Mouse (Mus musculus) heart, adult 2 months (tissue): ENCODE measurements at regions not wholly inside any gene's neighbourhood (a gene's known extent, or its start where the extent isn't known, plus 50 kb on each side); places are given as distances from the start of the nearest gene placed in this dataset.

Experiments
- DNase-seq, 2 experiments: peaks; one replicate each; pipeline ENCODE4 v3.0.0; 2021
- H3K27ac ChIP-seq: fragments of 200-600 bp; 2 replicates; pipeline ENCODE4 v1.8.1; 2022
- H3K27me3 ChIP-seq: fragments of 200-500 bp; 2 replicates; pipeline ENCODE4 v1.6.1; 2012; ENCODE audit warnings: mild to moderate bottlenecking, low read length, inconsistent platforms, mixed read lengths; ENCODE audit not compliant: control insufficient read depth, insufficient read depth
- H3K36me3 ChIP-seq: fragments of 200-500 bp; 2 replicates; pipeline ENCODE4 v1.6.1; 2012; ENCODE audit warnings: low read length, inconsistent platforms; ENCODE audit not compliant: control insufficient read depth, insufficient read depth
- H3K4me1 ChIP-seq: fragments of 200-500 bp; 2 replicates; pipeline ENCODE4 v1.6.1; 2011; ENCODE audit warnings: low read length; ENCODE audit not compliant: control insufficient read depth, insufficient read depth
- H3K4me3 ChIP-seq: fragments of 200-600 bp; 2 replicates; pipeline ENCODE4 v1.8.1; 2022
- H3K79me2 ChIP-seq: fragments of 200-500 bp; replicated peaks from 2 replicates; pipeline ENCODE4 v1.6.1; 2012; ENCODE audit warnings: mild to moderate bottlenecking, inconsistent platforms, low read length, moderate library complexity, mixed read lengths; ENCODE audit not compliant: control insufficient read depth, insufficient read depth
- H3K9ac ChIP-seq: fragments of 200-500 bp; 2 replicates; pipeline ENCODE4 v1.6.1; 2012; ENCODE audit warnings: low read depth, mild to moderate bottlenecking, control low read depth, inconsistent platforms, low read length, mixed read lengths
- CTCF ChIP-seq: fragments of 200-600 bp; IDR thresholded peaks from 2 replicates; pipeline ENCODE4 v1.8.1; 2022; ENCODE audit warnings: antibody characterized with exemption, mild to moderate bottlenecking, moderate library complexity
- EP300 ChIP-seq: fragments of 200-500 bp; IDR thresholded peaks from 2 replicates; pipeline ENCODE4 v1.6.1; 2011; ENCODE audit warnings: low read depth, low read length, control low read depth; ENCODE audit not compliant: insufficient read depth
- POLR2A ChIP-seq: fragments of 200-500 bp; IDR thresholded peaks from 2 replicates; pipeline ENCODE4 v1.6.1; 2011; ENCODE audit warnings: mild to moderate bottlenecking, low read depth, low read length, control low read depth; ENCODE audit not compliant: insufficient read depth
- WGBS: fragments of 180-500 bp; shearing (Covaris S2); methylation state at CpG from one replicate; pipeline ENCODE4 v1.1.7; 2018; 5-methylcytosine and 5-hydroxymethylcytosine counted together
- intact Hi-C: fragments of 180-260 bp; cut with DNase I; formaldehyde crosslinking; loops from one replicate; pipeline ENCODE4 v1.15.1; 2025

- H3K36me3 ChIP-seq, result no peaks in the 10 kb centered on the region
- no peak overlapping the region for H3K9ac ChIP-seq
- H3K4me1 ChIP-seq, result no peaks in the 10 kb centered on the region; the same call in 1 of the 2 replicates
- H3K27ac ChIP-seq, result no peak overlapping the region
- H3K79me2 ChIP-seq, result no peaks in the 10 kb centered on the region
- intact Hi-C loops, result no loop called here
- peak in 1 of 2 experiments; percentile 15 for DNase-seq
- 52% methylated on average over 12 of the region's 12 CpGs for WGBS
- TF ChIP-seq EP300, result no peak
- TF ChIP-seq CTCF, result no peak
- no peak for TF ChIP-seq POLR2A
- H3K27me3 ChIP-seq, result no peaks in the 10 kb centered on the region
- H3K4me3 ChIP-seq, result no peak overlapping the region
These were observed 92.4 kb upstream of the Hnrnpk start for GRCm38 (mm10) chr13:58495390-58496073.

- TF ChIP-seq CTCF (no peak), POLR2A (no peak), EP300 (no peak)
- Histone ChIP-seq H3K36me3 (no peaks in the 10 kb centered on the region), H3K79me2 (no peaks in the 10 kb centered on the region), H3K4me1 (no peaks in the 10 kb centered on the region; the same call in 1 of the 2 replicates), H3K4me3 (no peak overlapping the region), H3K27me3 (no peaks in the 10 kb centered on the region), H3K27ac (no peak overlapping the region), H3K9ac (no peak overlapping the region)
- DNase-seq, result no peak
- intact Hi-C loops, result no loop called here
- WGBS, result 24% methylated on average over 5 of the region's 5 CpGs
These were observed 91.6 kb upstream of the Hnrnpk start for GRCm38 (mm10) chr13:58494726-58495125.

GRCm38 (mm10) chr13:58490829-58491228 lies 87.7 kb upstream of the Hnrnpk start:
- no peak for DNase-seq
- Histone ChIP-seq H3K36me3 (no peaks in the 10 kb centered on the region), H3K27me3 (no peaks in the 10 kb centered on the region), H3K9ac (no peak overlapping the region), H3K27ac (no peak overlapping the region), H3K4me3 (no peak overlapping the region), H3K4me1 (no peaks in the 10 kb centered on the region; the same call in 1 of the 2 replicates), H3K79me2 (no peaks in the 10 kb centered on the region)
- no peak for TF ChIP-seq EP300
- TF ChIP-seq CTCF, result no peak
- no peak for TF ChIP-seq POLR2A
- 26% methylated on average over 8 of the region's 8 CpGs for WGBS
- intact Hi-C loops, result no loop called here

DNA sequence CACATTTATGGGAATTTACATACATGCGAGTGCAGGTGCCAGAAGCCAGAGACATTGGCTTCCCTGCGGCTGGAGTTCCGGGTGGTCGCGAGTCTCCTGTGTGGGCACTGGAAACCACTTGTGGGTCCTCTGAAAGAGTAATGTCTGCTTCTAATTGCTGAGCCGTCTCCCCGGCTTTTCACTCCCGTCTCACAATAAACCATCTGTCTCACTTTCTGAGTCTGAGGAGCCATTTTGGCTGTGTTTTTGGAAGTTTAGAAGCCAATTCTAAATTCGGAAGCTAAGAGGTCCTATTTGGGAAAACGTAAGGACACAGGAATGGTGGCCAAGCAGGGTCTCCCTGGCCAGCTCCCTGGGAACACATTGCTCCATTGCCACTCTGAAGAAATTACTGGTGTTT lies 81.9 kb upstream of the Hnrnpk start:
- WGBS, result 89% methylated on average over 10 of the region's 10 CpGs
- DNase-seq, result no peak
- no peak overlapping the region for H3K27ac ChIP-seq
- TF ChIP-seq POLR2A (no peak), EP300 (no peak), CTCF (no peak)
- no peak overlapping the region for H3K9ac ChIP-seq
- no peaks in the 10 kb centered on the region for H3K27me3 ChIP-seq
- H3K4me3 ChIP-seq, result no peak overlapping the region
- H3K36me3 ChIP-seq, result no peaks in the 10 kb centered on the region
- no peaks in the 10 kb centered on the region for H3K79me2 ChIP-seq
- intact Hi-C loops, result no loop called here
- no peaks in the 10 kb centered on the region for H3K4me1 ChIP-seq

DNA sequence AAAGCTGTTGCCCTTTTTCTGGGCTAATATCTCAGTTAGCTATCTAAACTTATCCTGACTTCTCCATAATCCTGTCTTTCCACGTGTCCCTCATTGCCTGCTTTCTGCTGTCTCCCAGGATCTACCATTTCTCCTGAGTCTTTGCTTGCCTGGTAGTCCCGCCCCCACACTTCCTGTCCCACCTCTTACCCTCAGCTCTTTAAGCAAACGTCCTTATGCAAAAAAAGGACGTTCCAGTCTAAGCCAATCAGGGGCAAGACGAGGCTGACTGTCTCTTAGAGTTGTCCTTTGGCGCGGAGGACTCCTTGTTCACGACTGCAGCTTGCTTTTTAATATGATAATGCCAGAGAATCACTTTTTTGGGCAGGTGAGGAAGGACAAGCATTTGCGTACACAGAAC lies 79.6 kb upstream of the Hnrnpk start:
- H3K27me3 ChIP-seq, result no peaks in the 10 kb centered on the region
- H3K27ac ChIP-seq, result no peak overlapping the region
- TF ChIP-seq CTCF (no peak), EP300 (no peak)
- no peak overlapping the region for H3K9ac ChIP-seq
- 69% methylated on average over 9 of the region's 9 CpGs for WGBS
- no peaks in the 10 kb centered on the region for H3K36me3 ChIP-seq
- intact Hi-C loops, result no loop called here
- H3K79me2 ChIP-seq, result no peaks in the 10 kb centered on the region
- DNase-seq, result no peak
- no peak overlapping the region for H3K4me3 ChIP-seq
- peaks cover 3% of the 10 kb centered on the region for H3K4me1 ChIP-seq

DNA sequence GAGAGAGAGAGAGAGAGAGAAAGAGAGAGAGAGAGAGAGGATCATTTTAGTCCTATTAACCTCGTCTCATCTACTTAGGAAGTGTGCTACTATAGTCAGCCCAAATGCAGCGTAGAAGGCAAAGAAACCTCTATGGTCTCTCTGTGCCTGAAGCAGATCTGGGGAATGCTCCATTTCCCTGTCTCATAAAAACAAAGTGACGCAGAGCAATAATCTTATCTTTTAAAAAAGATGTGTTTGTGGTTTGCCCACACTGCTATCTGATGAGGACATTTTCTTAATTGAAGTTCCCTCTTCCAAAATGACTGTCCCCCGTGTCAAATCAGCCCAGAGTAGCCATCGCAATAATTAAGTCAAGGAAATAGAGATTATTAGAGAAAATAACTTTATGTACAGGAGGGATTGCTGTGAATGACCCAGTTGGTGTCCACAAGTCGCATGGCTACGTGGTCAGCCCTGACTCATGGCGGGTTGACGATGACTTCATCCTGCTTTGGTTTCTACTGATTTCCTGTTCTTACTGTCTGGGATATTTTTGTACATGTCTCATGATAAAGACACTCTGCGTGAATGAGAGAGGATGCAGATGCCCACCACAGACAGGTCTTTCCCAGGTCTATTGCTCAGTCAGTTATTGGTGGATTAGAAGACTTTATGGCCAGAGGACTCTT lies 77.9 kb upstream of the Hnrnpk start:
- H3K4me1 ChIP-seq, result peaks cover 3% of the 10 kb centered on the region
- 52% methylated on average over 10 of the region's 10 CpGs for WGBS

More for the DNA sequence above, 77.9 kb upstream of the Hnrnpk start:
- Histone ChIP-seq H3K4me3 (no peak overlapping the region), H3K36me3 (no peaks in the 10 kb centered on the region), H3K9ac (no peak overlapping the region), H3K27me3 (no peaks in the 10 kb centered on the region), H3K79me2 (no peaks in the 10 kb centered on the region), H3K27ac (no peak overlapping the region)
- intact Hi-C loops, result no loop called here
- TF ChIP-seq EP300 (no peak), POLR2A (no peak), CTCF (no peak)
- no peak for DNase-seq
